Mouse (Mus musculus) layer of hippocampus, adult 11-12 months (tissue): Measurements from ENCODE around the gene Nanos2.

Experiments
- DNase-seq: peaks from one replicate; pipeline ENCODE4 v3.0.0; 2022; ENCODE audit warnings: low spot score

Gene Nanos2

DNA sequence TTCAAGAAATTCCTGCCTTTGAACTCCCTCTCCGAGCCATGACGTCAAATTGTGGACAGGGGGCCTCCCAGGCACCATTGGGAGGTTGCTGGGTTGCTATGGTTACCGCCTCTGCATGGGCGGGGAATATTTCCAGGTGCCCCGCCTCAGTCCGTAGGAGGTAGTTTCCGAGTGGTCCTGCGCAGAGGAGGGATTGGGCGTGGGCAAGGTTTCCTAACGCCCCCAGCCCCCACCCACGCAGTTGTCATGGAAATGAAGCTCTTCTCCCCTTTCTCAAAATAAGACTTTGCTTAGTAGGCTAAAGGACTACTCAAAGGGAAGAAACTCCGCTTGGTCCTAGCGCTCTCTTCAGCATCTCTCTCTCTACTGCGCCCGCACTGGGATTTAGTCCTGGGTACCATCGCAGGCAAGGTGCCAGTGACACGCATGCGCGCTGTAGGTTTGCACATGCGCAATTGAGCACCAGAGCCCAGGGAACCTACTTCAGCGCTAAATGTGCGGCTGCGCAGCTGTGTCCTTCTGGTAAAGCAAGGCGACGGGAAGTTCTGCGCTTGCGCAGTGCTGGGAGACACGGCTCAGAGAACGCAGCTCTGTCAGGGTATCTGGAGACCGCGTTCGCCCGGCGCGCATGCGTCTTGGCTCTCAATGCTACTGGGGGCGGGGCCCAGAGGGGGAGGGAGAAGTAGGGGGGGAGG, 3.5 kb downstream of the Nanos2 start, which contains the start of gene Mypop:
Gene Mypop (plus strand): TSS at position 645 of the 695 bp plus-strand sequence.
- DNase-seq = peak; percentile 100

GRCm38 (mm10) chr7:18991660-18992293, 4.6 kb downstream of the Nanos2 start:
- peak; percentile 44 for DNase-seq

DNA sequence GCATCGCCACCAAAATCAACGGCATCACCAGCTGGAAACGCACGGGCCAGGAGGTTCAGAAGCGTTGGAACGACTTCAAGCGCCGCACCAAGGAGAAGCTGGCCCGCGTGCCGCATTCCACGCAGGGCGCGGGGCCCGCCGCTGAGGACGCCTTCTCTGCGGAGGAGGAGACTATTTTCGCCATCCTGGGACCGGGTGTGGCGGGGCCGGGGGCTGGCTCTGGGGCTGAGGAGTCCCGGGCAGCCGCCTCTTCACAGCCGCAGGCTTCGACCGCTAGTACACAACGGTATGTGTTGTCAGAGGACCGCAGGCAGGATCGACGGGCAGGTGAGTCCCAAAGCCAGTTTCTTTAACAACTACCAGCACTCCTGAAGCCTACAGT, 5.1 kb downstream of the Nanos2 start:
- DNase-seq = peak; percentile 44

DNA sequence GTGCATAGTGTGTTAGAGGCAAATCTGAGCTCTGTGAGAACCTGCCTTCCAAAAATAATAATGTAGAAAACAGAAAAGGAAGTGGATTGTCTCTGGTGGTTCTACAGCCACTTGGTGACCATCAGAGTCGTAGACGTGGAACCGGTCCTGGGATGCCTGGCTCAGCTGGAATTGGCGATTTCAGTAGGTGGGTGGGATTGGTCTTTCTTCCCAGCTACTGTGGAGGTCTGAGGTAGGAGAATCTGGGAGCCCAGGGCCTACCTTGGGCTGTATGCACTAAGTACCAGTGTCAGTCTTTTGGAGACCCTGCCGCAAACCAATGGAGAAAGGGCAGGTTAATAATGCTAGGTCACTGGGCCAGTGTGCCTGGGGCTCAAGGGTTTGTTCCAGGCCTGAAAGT, 5.8 kb downstream of the Nanos2 start:
- no peak for DNase-seq

DNA sequence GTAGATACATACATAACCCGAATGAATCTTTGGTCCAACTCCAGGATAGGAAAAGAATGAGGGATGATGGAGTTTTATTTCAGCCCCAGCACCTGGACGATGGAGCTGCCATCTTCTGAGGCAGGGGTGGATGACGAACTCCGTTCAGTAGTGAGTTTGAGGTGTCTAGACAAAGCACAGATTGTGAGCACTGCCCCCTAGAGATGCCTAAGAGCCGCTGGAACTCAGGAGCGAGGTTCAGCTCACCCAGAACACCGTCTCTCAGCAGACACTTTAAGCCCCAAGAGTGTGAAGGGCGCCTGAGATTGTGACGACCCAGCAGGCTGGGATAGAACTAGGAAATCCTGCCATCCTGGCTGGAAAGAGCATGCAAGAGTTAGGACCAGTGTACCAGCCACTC, 11.6 kb downstream of the Nanos2 start:
- no peak for DNase-seq

DNA sequence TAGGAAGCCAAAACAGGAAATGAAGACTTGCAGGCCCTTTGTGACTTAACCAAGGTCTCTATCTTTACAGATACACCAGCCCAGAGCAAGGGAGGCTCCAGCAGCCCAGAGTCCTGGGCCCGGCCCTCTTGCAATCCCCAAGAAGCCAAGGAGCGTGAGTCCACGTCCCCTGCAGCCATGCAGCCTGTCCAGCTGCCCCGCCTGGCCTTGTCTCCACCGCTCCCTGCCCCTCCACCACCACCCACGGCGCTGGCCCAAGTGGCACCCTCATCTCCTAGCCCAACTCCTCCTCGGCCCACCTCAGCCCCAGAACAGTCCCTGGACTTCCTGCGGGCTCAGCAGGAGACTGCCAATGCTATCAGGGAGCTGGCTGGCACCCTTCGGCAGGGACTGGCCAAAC, 13.2 kb downstream of the Nanos2 start:
- no peak for DNase-seq

DNA sequence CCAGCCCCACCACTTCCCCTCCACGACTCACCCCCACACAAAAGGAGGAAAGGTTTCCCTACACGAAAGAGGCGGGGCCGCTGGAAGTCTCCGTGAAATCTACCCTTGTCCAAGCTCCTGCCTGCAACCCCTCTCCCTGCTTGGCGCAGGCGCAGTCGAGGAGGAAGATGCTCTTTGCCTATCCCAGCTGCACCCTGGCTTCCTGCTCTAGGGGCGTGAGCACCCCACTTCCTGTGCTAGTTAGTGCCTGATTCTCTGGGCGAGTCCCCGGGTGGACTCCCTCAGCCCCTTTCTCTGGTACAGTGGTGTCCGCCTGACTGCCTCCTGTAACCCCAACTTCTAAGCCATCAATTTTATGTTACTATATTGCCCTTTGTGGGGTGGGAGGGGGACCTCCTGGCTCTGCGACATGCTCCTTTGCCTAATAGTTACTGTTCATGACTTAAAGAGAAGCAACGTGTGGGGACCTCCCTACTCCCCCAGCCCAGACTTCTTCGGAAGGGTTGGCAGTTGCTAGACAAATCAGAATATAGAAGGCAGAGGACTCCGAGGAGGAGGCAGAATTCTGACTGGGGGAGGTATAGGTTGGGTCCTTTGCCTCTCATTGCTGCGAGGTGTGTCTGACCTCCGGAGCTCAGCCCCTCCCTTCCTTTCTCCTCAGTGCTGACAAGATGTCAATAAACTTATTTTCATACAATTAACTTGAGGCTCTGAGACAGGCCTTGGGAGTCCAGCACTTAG, 14.0 kb downstream of the Nanos2 start:
- DNase-seq = peak; percentile 57

GRCm38 (mm10) chr7:19001807-19002085, 14.5 kb downstream of the Nanos2 start:
- DNase-seq = no peak

GRCm38 (mm10) chr7:19002115-19002514, 14.9 kb downstream of the Nanos2 start:
- no peak for DNase-seq

- DNase-seq = peak; percentile 84
Measured at GRCm38 (mm10) chr7:19002848-19003498, 15.8 kb downstream of the Nanos2 start.

DNA sequence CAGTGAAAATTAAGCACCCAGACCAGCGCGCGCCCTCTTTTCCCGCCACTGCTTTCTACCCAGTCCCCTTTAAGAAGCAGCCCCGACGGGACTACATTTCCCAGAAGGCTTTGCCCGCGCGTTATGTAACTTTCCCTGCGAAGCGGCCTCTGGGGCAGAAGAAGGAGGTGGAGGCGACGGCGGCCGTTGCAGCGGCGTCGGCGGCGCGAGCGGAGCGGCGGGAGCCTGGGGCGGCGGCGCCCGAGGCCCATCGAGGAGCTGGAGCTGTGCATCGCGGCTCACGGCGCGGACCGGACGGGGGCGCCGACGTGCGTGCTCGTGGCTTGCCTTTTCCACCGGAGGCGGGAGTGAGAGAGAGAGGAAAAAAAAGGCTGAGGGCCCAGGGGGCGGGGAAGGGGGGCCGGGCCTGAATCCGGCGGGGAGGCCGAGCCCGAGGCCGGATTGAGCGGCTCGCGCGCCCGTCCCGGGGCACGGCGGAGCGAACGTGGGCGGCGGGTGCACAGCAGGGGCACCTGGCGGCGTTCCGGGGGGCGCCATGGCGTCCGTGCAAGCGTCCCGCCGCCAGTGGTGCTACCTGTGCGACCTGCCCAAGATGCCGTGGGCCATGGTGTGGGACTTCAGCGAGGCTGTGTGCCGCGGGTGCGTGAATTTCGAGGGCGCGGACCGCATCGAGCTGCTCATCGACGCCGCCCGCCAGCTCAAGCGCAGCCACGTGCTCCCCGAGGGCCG, 16.9 kb downstream of the Nanos2 start, which contains the start of gene Irf2bp1:
Gene Irf2bp1 (plus strand): TSS at position 143 of the 729 bp plus-strand sequence.
- DNase-seq = peak; percentile 94

DNA sequence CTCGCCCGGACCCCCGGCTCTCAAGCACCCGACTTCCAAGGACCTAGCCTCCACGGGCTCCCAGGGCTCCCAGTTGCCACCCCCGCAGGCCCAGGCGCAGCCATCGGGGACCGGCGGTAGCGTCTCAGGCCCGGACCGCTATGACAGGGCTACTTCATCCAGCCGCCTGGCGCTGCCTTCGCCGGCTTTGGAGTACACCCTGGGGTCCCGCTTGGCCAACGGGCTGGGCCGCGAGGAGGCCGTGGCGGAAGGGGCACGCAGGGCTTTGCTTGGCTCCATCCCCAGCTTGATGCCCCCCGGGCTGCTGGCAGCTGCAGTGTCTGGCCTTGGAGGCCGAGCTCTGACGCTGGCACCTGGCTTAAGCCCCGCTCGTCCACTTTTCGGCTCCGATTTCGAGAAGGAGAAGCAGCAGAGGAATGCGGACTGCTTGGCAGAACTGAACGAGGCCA, 17.5 kb downstream of the Nanos2 start:
- no peak for DNase-seq

- no peak for DNase-seq
Measured at GRCm38 (mm10) chr7:19005417-19006121, 18.4 kb downstream of the Nanos2 start.

DNA sequence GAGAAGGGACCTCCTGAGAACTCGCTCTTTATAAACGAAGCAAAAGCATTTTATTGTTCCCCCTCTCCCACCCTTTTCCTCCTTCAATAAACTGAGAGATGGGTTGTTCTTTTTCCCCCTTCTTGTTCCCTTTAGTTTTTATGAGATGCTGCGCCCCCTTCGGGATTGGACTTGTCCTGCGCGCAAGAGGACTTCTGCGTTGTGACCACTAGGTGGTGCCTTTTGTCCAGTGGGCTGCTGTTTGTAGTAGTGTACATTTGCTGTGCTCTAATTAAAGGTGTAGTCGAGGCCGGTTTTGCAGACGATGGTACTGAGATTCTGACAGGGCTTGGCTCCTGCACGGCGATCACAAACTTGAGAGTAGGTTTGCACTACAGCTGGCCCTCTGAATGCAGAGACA, 19.3 kb downstream of the Nanos2 start:
- DNase-seq = peak; percentile 92

DNA sequence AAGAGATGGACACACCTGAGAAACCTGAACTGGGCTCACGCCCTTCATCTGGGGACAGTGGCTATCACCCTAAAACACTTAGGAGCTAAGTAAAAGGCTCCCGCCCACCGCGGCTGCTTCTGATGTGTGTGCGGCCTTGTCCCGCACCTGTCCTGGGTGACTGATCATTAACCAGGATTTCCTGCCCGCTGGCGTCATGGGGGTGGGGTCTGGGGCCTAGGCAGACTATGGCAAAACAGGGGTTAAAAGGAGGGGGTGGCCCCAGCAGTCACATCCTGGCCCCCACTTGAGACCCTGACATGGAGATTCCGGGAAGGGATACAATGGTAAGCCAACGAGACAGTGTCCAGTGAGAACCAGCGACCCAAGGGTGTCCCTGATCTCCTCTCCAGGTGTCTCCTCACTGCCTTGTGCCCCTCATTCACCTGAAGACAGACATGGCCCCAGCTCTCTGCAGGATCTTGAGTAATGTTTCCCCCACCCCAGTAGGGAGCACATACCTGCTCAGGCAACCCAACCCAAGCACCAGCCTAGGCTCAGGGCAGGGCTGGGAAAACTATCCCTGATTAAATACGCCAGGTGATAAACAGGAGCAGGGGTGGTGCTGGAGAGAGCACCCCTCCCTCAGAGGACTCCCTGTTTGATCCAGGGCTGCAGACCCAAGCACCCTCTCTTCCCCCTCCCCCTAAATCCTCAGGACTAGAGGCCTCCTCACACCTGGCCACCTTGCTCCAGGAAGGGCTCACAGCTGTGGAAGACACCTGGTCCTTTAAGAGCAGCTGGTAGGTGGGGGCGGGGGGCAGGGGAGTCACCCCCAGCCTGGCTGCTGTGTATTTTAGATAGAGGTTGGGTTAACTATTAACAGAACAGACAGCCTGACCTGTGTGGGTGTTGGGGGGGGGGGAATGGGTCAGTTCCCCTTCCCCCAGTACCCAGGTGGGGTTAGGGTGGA, 20.1 kb downstream of the Nanos2 start:
- no peak for DNase-seq

- no peak for DNase-seq
Measured at GRCm38 (mm10) chr7:19010581-19010980, 23.4 kb downstream of the Nanos2 start.

- no peak for DNase-seq
Measured at GRCm38 (mm10) chr7:19012025-19012621, 24.9 kb downstream of the Nanos2 start.

GRCm38 (mm10) chr7:19012882-19013281, 25.7 kb downstream of the Nanos2 start:
- no peak for DNase-seq

- DNase-seq = no peak
Measured at GRCm38 (mm10) chr7:19014452-19014851, 27.3 kb downstream of the Nanos2 start.

GRCm38 (mm10) chr7:19016042-19016441, 28.8 kb downstream of the Nanos2 start:
- DNase-seq = no peak
